Mouse (Mus musculus): ENCODE results near the gene Hist1h3a.
"Not testable (repeated sequence)": the region's sequence is repeated elsewhere in the genome, so short reads cannot be mapped to it uniquely, and the experiment has no call there.

The Hist1h3a gene

DNA sequence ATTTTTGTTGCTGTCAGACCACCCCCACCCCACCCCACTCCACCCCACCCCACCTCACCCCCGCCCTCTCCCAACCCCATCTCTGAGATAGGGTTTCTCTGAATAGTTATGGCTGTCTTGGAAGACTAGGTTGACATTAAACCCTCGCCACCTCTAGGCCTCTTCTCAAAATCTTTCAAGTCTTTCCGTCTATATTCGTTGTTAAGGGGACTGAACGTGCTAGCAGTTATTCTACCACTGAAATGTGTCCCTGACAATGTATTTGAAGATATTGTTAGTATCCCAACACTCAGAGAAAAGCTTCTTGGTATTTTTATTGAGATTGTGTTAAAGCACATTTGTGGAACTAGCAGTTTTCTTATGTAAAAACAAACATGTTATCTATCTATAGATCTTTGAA, 21.3 kb downstream of the Hist1h3a start:
- DNase-seq (ENCODE audit: low spot score): no peak

GRCm38 (mm10) chr13:23740256-23740840, 21.8 kb downstream of the Hist1h3a start:
- DNase-seq (ENCODE audit: low spot score): no peak

- DNase-seq (ENCODE audit: low spot score): no peak
Observed at GRCm38 (mm10) chr13:23739922-23740252, 22.3 kb downstream of the Hist1h3a start.

GRCm38 (mm10) chr13:23739069-23739921, 22.9 kb downstream of the Hist1h3a start:
- peak; percentile 87 for DNase-seq (ENCODE audit: low spot score)

GRCm38 (mm10) chr13:23738677-23739068, 23.5 kb downstream of the Hist1h3a start, which contains the start of gene Hist1h1c:
Hist1h1c (plus strand) TSS chr13:23738808.
- peak; percentile 95 for DNase-seq (ENCODE audit: low spot score)

GRCm38 (mm10) chr13:23738041-23738440, 24.1 kb downstream of the Hist1h3a start:
- peak; percentile 36 for DNase-seq (ENCODE audit: low spot score)

DNA sequence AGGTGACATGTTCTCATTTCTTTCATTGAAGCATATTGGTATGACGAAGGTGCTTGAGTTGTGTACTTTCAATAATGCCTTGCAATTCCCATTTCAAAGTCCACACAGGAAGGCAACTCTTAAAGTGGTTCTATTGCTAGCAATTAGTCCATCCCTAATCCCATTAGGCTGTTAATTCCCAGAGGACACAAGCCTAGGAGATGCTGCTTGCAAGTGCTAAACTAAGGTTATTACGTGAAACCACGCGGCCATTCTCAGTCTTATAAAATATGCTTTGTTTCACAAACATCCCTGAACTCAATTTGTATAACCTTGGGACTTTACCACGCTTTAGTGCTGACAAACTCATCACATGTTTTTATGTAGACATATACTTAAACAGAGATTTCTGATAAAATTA, 25.1 kb downstream of the Hist1h3a start:
- peak; percentile 9 for DNase-seq (ENCODE audit: low spot score)

- peak; percentile 80 for DNase-seq (ENCODE audit: low spot score)
Observed at GRCm38 (mm10) chr13:23732156-23732804, 29.9 kb downstream of the Hist1h3a start.

DNA sequence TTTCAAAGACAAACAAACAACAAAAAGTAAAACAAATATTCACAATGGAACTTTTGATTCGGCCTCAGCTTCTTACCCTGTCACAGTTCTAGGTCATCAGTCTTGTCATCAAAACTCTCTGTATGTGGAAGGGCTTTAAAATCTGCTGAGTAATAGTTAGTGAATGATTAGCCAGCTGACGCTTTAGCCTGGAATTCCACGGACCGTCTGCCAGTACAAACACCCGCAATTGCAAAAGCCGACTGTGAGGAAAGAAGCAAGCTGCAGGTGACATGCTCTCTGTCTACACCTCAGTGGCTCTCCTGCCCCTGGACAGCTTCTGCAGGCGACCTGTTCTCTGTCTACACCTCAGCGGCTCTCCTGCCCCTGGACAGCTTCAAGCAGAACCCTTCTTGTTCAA, 31.7 kb downstream of the Hist1h3a start:
- peak; percentile 6 for DNase-seq (ENCODE audit: low spot score)

DNA sequence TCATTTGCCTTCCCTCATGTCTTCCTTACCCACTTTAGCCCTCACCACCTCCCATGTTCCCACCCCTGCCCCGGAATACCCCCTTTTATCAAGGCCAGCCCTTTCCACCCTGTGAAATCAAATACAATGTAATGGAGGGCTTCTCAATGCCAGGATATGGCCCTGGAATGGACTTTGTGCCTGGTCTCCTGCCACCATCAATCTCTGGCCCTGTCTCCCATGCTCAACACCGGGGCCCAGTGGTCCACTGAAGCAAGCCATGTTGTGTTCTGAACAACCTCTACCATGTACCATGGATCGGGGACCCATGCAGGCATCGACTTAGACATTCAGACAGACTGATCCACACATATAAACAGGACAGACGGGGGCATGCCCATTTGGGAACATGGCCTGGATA, 32.5 kb downstream of the Hist1h3a start:
- no peak for DNase-seq (ENCODE audit: low spot score)

DNA sequence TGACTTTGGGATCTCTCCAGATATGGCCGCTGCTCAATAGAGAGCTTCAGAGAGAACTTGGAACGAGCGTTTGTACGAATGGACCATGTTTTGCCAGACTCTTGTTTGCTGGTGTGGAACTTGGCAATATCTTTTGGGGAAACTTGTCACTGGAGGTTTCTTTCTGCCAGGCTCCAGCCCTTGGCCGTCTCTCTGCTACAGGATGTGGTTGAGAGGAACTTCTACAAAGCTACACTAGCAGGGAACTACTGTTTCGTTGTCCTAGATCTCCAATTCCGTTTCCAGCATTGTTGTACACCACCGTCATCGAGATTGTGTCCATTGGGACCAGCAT, 33.0 kb downstream of the Hist1h3a start:
- DNase-seq (ENCODE audit: low spot score): no peak

DNA sequence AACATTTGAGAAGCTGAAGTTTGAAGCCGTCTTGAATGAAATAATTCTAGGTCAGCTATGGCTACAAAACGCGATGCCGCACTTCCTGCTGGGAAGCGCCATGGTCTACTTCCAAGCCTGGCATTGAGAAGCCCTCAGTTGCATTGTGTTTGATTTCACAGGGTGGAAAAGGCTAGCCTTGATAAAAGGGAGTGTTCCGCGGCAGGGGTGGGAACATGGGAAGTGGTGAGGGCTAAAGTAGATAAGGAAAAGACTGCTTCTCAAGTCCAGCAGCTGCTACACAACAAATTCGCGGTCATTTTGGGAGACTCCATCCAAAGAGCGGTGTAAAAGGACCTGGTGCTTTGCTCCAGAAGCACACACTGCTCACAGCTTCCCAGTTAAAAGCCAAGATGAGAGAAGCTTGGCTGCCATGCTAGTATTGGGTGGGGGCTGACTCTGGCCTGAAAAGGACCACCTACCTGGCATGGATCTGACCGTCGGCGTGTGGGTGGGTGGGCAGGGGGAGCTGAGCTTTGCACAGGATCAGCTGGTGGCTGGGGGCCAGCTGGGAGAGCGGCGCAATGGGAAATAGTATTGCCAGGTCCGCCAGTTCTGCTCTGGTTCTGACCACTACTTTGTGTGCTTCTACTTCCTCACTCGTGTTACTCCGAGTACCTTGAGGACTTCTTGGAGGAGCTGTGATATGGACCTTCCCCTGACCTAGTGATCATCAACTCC, 33.6 kb downstream of the Hist1h3a start:
- DNase-seq (ENCODE audit: low spot score): no peak

GRCm38 (mm10) chr13:23725213-23725612, 37.0 kb downstream of the Hist1h3a start:
- DNase-seq (ENCODE audit: low spot score): no peak

GRCm38 (mm10) chr13:23724239-23724638, 37.9 kb downstream of the Hist1h3a start:
- no peak for DNase-seq (ENCODE audit: low spot score)

- DNase-seq (ENCODE audit: low spot score): not testable (repeated sequence)
Observed at GRCm38 (mm10) chr13:23717593-23718245, 44.5 kb downstream of the Hist1h3a start.

DNA sequence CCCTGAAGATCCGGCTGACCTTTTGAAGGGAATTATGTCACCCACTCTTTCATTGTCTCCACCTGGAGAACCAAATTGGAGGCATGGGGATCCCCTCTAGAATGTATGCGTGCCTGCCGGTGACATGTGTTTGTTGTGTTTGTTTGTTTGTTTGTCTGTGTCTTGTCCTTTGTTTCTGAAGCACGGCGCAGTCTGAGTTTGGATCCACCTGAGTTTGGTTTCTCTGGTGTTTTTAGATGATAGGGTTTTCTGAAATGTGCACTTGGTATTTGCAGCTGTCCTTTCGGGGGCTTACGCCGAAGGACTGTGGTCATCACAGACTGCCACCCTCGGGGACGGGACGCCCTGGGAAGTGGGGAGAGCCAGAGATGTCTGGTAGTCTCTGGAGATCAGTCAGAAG, 45.0 kb downstream of the Hist1h3a start:
- no peak for DNase-seq (ENCODE audit: low spot score)

DNA sequence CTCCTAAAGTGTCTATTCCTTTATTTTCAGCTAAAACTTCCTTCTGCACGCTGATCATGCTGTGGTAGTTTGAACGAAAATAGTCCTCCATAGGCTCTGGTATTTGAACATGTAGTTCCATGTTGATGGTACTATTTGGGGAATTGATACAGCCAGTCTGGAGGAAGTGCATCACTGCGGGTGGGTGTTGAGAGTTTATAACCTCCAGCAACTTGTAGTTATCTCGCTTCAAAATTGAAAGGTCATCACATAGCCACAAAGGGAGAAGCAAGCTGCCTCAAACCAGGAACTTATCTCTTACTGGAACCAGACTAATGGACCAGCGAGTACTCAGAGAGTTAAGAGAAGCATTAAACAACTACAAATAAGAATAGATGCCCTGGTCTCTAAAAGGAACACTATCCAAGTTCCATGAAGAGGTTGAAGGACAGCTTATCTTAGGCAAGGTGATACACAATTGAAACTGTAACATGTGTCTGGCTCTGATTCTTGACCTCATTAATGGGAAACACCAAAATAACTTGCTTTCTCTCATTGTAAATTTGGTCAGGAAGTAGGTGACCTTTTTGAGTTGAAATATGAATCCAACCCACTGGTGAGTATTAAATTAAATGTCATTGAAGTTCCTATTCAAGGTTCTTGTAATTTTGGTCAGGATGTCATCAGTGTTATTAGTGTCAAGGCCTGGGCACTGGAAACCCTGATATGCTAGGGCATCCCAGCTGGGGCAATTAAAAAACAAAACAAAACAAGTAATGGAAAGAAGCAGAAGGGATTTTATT, 45.7 kb downstream of the Hist1h3a start:
- no peak for DNase-seq (ENCODE audit: low spot score)

Measured in retina, embryonic 14.5 days (tissue).